Mouse (Mus musculus) heart, postnatal 10 days (tissue): Measurements from ENCODE around the gene Fars2. TPM values are rescaled to one million over a fixed set of nuclear protein-coding genes. Genes with fewer than 3 reads are reported as not detected.
A peak's percentile ranks its signal among the peaks of the same experiment; 100 is the strongest.

Experiments used
- DNase-seq, 2 experiments: peaks; one replicate each; pipeline ENCODE4 v3.0.0; 2021
- intact Hi-C: fragments of 180-260 bp; cut with DNase I; formaldehyde crosslinking; loops from one replicate; pipeline ENCODE4 v1.15.1; 2025
- total RNA-seq, 2 experiments: library from RNA; stranded (reverse); gene quantifications; 2 replicates each; pipeline ENCODE4 v1.2.3; 2021

The Fars2 gene
- total RNA-seq, 2 experiments from 2014 or later, result 69.7 to 73.3 TPM

- no peak for DNase-seq
- intact Hi-C loops, result loop anchor here (2.0 to 5.0 kb wide), 2 partner anchors 444 to 1029 kb away; no protein-coding TSS in a partner anchor
Observed at GRCm38 (mm10) chr13:36283545-36284067, 166.4 kb downstream of the Fars2 start.

GRCm38 (mm10) chr13:36284097-36284496 is 166.9 kb downstream of the Fars2 start:
- intact Hi-C loops, result loop anchor here (5.0 kb wide), 1 partner anchor 443 kb away; no protein-coding TSS in a partner anchor
- DNase-seq, result no peak

GRCm38 (mm10) chr13:36285235-36285634 is 168.0 kb downstream of the Fars2 start:
- DNase-seq, result no peak
- intact Hi-C loops, result no loop called here

GRCm38 (mm10) chr13:36293511-36293910 is 176.3 kb downstream of the Fars2 start:
- DNase-seq, result no peak
- intact Hi-C loops, result no loop called here

GRCm38 (mm10) chr13:36294503-36294902 is 177.3 kb downstream of the Fars2 start:
- no peak for DNase-seq
- intact Hi-C loops, result no loop called here

- DNase-seq, result peak; percentile 65 to 77
- intact Hi-C loops, result no loop called here
Observed at GRCm38 (mm10) chr13:36295848-36296247, 178.6 kb downstream of the Fars2 start.

GRCm38 (mm10) chr13:36296574-36296973 is 179.4 kb downstream of the Fars2 start:
- no peak for DNase-seq
- intact Hi-C loops, result no loop called here

- intact Hi-C loops, result no loop called here
- peak in 1 of 2 experiments; percentile 26 for DNase-seq
Observed at GRCm38 (mm10) chr13:36297950-36298781, 181.0 kb downstream of the Fars2 start.

GRCm38 (mm10) chr13:36298782-36299031 is 181.5 kb downstream of the Fars2 start:
- intact Hi-C loops, result no loop called here
- DNase-seq, result no peak

- DNase-seq, result no peak
- intact Hi-C loops, result no loop called here
Observed at GRCm38 (mm10) chr13:36302770-36303169, 185.6 kb downstream of the Fars2 start.

GRCm38 (mm10) chr13:36305306-36305705 is 188.1 kb downstream of the Fars2 start:
- no peak for DNase-seq
- intact Hi-C loops, result no loop called here

- DNase-seq, result no peak
Observed at GRCm38 (mm10) chr13:36307386-36307785, 190.2 kb downstream of the Fars2 start.

GRCm38 (mm10) chr13:36309160-36309559 is 191.9 kb downstream of the Fars2 start:
- peak; percentile 27 to 38 for DNase-seq
- intact Hi-C loops, result no loop called here

More at GRCm38 (mm10) chr13:36307386-36307785, 190.2 kb downstream of the Fars2 start:
- intact Hi-C loops, result no loop called here

- peak; percentile 29 to 30 for DNase-seq
- intact Hi-C loops, result no loop called here
Observed at GRCm38 (mm10) chr13:36314218-36314617, 197.0 kb downstream of the Fars2 start.

- intact Hi-C loops, result no loop called here
- no peak for DNase-seq
Observed at GRCm38 (mm10) chr13:36314860-36315800, 197.9 kb downstream of the Fars2 start.

- intact Hi-C loops, result no loop called here
- DNase-seq, result no peak
Observed at GRCm38 (mm10) chr13:36317824-36318223, 200.6 kb downstream of the Fars2 start.

GRCm38 (mm10) chr13:36324624-36325023 is 207.4 kb downstream of the Fars2 start:
- intact Hi-C loops, result no loop called here
- DNase-seq, result no peak

- intact Hi-C loops, result no loop called here
Observed at GRCm38 (mm10) chr13:36326539-36326938, 209.3 kb downstream of the Fars2 start.

GRCm38 (mm10) chr13:36329871-36330270 is 212.7 kb downstream of the Fars2 start:
- DNase-seq, result no peak
- intact Hi-C loops, result no loop called here

More at GRCm38 (mm10) chr13:36326539-36326938, 209.3 kb downstream of the Fars2 start:
- no peak for DNase-seq

GRCm38 (mm10) chr13:36330542-36330941 is 213.3 kb downstream of the Fars2 start:
- DNase-seq, result no peak

GRCm38 (mm10) chr13:36334748-36335147 is 217.5 kb downstream of the Fars2 start:
- no peak for DNase-seq
- intact Hi-C loops, result no loop called here

More at GRCm38 (mm10) chr13:36330542-36330941, 213.3 kb downstream of the Fars2 start:
- intact Hi-C loops, result no loop called here
